Mouse (Mus musculus) thymus, adult 18-20 months (tissue): ENCODE measurements around the gene Gm3880.
A peak's percentile ranks its signal among the peaks of the same experiment; 100 is the strongest.
"Not testable (repeated sequence)": the region's sequence is repeated elsewhere in the genome, so short reads cannot be mapped to it uniquely, and the experiment has no call there.

Experiments used
- DNase-seq, 2 experiments: peaks; one replicate each; pipeline ENCODE4 v3.0.0; 2022; ENCODE audit warnings: mixed read lengths in 2 of 2

The Gm3880 gene

DNA sequence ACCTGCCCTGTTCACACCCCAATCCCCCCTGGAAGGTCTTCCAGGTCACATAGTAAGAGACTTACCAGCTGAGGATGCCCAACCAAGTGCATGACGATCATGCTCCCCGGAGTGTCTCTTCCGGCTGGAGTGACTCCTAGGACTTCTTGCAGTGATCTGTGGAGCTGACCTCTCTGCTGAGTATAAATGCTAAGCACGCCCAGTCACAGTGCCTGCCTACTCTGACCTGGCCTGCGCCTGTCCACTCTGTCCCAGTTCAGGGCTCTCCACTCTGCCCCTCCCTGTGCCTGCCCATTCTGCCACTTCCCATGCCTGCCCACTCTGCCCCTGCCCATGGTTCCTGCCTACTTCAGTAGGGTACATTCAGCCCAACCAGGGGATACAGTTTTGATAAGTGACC is at the start of gene Gm3880:
Gene Gm3880, minus strand, starts transcription at position 101 of the 400 bp plus-strand sequence.
- DNase-seq = not testable (repeated sequence)

DNA sequence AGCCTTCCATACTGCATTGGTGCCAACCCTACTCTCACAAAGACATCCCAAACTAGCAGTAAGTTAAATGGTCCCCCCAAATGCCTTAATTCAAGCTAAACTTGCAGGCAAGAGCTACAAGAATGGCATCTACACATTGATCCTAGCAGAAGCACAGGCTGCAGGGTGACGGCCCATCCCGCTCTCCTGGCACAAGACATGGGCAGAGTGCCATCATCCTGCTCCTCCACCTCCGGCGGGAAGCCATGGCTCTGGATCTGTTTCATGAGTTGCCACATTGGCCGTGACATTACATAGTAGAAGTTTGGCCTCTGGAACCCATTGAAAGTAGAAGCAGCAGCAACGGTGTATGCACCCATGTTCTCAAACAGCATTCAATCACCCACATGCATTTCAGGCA is 37.5 kb upstream of the Gm3880 start:
- DNase-seq = not testable (repeated sequence)

DNA sequence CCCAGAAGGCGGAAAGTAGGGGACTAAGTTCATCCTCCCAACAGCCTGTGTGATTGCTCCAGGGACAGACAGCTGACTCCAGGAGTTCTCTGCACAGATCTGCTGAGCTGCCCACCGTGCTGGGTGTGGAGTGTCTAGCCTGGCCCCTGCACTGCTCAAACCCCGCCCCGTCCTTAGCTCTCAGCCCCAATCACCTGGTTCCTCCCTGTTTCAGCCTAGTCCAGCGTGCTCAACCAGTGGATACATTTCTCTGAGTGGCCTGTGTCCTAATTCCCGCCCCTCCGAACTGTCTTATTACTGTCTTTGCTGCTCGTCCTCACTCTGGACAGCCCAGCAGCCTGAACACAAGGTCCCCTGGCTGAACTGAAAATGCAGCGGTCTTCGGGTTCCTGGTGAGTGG is 20.8 kb upstream of the Gm3880 start, which contains the start of the genes Gm9112 and Dmrtc1b:
Gene Gm9112, minus strand, starts transcription at position 101 of the 400 bp plus-strand sequence.
Gene Dmrtc1b, plus strand, starts transcription at position 331 of the 400 bp plus-strand sequence.
- DNase-seq = not testable (repeated sequence)

DNA sequence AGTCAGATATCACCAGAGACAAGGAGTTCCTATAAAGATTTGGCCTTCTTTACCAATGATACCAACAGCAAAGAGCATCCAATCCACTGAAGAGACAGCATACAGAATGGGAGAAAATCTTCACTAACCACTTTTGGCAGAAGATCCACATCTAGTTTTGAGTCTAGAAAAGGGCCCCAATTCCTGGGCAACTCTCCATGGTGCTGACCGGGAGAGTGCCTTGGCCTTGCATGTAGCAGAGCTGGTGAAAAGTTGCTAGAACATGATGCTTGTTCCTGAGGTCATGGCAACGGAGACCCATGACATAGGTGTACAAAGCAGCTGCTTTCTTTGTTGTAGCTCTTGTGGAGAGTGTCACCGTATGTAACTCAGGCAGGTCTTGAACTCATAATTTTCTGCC is 13.9 kb upstream of the Gm3880 start:
- DNase-seq = not testable (repeated sequence)

DNA sequence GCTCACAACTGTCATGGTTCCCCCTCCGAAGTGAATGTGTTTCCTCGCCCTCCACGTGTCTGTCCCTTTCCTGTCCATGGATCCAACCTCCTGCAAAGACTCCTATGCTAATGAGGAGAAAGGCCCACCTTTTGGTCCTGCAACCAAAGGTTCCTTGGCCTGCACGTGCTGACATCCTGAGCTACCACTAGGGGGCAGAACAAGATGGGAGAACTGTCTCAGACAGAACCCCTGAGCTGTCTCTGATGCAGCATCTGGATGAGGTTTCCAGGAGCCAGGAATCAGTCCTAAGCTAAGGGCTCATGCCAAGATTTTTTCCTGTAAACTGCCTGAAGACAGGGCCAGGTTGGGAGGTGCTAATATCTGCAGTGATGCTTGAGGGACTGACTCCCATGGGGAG is 2.5 kb upstream of the Gm3880 start:
- not testable (repeated sequence) for DNase-seq

DNA sequence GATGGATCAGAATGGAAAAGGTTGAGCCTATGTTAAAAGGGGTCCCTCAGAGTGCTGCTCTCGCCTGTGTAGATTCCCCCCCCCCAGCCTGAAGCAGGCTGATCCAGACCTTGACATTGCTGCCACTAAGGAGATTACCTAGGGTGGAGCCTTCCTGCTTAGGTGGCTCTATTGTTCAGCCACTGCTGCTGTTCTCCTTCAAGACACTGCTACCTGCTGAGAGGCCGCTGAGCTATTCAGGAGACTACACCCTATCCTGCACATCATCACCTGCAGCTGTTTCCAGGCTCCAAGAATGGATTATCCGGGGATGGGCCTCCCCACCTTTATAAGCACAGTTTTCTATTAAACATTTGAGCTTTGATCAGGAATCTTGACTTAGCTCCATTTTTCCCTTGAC is 2.1 kb downstream of the Gm3880 start:
- not testable (repeated sequence) for DNase-seq

DNA sequence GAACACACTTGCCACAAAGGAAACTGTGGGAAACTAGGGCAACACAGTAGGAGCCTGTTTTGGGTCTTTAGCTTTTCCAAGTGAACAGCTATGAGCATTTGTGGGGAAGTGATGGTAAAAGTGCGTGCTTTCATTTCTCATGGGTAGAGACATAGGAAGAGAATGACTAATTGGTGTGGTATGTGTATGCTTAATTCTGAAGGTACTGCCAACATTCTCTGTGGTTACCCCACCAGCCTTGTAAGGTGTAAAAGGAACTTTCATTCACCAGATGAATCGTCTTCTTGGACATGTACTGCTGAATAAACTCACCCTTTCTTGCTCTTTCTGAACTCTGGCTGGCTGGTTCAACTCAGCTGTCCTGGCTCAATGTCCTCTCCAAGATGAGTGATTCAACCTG is 20.1 kb downstream of the Gm3880 start:
- no peak for DNase-seq

DNA sequence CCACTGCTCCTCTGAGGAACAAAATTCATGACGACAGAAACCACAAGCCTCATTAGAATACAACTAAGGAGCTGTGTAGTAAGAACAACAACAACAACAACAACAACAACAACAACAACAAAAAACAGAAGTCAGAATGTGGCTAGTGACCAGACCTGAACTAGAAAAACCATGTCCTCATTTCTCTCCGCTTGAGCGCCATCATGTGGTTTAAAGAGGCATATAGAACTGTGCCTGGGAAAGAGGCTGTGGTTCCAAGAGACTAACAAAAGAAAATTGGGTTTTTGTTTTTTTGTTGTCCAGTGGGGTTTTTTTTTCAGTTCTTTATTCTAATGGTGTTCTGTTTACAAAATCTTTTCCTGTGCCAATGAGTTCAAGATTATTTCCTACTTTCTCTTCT is 26.1 kb downstream of the Gm3880 start:
- no peak for DNase-seq

DNA sequence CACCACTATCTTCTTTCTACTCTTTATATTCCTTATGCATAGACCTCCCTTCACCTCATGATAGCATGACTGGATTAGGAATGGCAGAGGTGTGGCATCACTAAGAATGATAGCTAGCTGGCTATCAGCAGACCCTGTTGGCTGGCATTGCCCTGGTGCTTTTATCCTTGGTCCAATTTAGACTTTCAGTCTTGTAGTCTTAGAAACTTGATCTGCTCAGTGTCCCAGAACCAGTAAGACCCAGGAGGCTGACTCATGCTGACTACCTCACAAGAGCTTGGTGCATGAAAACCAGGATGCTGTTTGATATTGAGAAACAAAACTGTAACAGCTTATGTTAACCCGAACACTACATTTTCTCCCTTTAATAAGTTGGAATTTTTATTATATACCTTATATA is 41.1 kb downstream of the Gm3880 start:
- no peak for DNase-seq

DNA sequence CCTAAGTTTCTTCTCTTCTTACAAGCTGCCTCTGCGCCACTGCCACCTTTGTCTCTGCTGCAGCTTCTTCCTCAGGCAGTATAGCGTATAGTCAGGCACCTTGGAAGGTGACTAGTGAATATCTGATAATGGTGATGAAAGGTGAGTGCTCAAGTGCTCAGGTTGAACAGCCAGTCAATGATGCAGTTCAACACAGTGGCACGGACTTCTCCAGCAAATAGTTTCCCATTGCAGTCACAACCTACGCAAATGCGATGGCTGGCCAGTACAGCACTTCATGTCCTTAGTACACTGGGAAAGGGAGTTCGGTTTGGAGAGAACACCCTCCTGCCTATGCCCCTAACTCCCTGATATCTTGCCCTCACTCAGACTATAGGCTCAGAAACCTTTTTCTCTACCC is 41.6 kb downstream of the Gm3880 start:
- DNase-seq = no peak

DNA sequence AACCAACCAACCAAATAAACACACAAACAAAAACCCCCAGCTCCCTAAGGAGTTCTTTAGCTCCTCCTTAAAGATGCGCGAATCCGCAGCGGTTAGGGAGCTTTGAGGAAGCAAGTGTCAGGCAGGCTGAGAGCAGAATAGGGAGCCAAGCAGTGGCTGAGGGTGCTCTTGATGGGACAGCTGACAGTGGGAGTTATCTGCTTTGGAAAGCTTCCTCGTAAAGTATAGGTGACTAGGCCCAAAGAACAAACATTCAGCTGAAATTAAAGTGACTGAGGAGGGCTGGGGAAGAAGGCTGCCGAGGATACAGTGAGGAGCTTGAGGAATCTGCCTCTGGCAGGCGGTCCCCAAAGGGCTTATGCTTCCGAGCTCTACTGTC is 42.2 kb downstream of the Gm3880 start:
- DNase-seq = no peak

DNA sequence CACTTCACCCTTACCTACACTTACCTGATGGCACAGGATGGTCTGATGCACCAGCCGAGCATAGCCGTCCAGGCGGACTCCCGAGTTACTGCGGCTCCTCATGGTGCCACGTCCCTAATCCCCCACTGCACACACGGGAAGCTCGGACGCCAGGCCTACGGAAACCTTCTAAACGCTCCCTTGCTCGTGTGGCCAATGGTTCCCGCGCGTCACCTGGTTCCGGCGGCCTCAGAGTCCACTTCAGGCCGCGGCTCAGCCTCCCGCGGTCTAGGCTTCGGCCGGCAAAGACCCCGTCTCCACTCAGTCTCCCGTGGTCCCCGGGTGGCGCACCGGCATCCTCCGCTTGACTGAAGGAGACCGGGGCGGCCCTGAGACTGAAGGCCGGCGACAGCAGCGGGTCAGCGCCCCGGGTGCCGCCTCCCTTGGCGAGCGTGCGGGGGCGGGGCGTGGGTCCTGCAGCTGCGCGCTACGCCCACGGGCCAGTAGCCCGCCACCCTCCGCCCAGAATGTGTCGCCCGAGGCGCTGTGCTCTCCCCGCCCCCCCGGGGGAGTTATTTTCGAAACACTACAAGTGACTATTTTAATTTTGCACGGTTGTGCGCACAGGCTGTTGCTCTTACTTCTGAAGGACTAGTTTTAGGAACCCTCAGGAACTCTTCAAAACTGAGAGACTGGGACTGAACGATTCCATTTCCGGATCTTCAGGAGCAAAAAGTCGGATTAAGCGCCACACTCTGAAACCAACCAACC is 42.8 kb downstream of the Gm3880 start, which contains the start of gene Phka1:
Gene Phka1, minus strand, starts transcription at position 424 of the 750 bp plus-strand sequence.
- DNase-seq = peak; percentile 14 to 23
